Mouse (Mus musculus): Measurements from ENCODE around the gene Glo1. TPM values are rescaled to one million over a fixed set of nuclear protein-coding genes. Genes with fewer than 3 reads are reported as not detected.

Gene Glo1
- polyA plus RNA-seq, 2 experiments = 87.9 to 214 TPM

GRCm38 (mm10) chr17:30616203-30616602 lies 10.5 kb downstream of the Glo1 start:
- no peaks in the 10 kb centered on the region for H3K27me3 ChIP-seq (ENCODE audit: control insufficient read depth, insufficient read depth, low read length)
- DNase-seq (ENCODE audit: low spot score) = no peak
- H3K4me3 ChIP-seq (replicated peaks; ENCODE audit: low read length) = no peak overlapping the region
- peaks cover 7% of the 10 kb centered on the region for H3K4me1 ChIP-seq (ENCODE audit: control insufficient read depth, insufficient read depth, low read length)
- H3K9me3 ChIP-seq (ENCODE audit: control insufficient read depth, low read length) = no peaks in the 10 kb centered on the region
- H3K36me3 ChIP-seq (ENCODE audit: control insufficient read depth, insufficient read depth, low read length) = no peaks in the 10 kb centered on the region
- 88% methylated on average over 5 of the region's 5 CpGs for WGBS
- H3K4me2 ChIP-seq (replicated peaks; ENCODE audit: low read depth, low read length, severe bottlenecking) = no peak overlapping the region
- no peak overlapping the region for H3K9ac ChIP-seq (ENCODE audit: low read depth, low read length, severe bottlenecking)
- TF ChIP-seq POLR2A (IDR thresholded peaks at IDR 0.05; ENCODE audit: borderline replicate concordance, extremely low read depth, insufficient read depth, insufficient read length) = no peak
- ATAC-seq (ENCODE audit: low FRiP score, low read depth) = no peak
- H3K27ac ChIP-seq (replicated peaks; ENCODE audit: low read depth, low read length) = no peak overlapping the region

DNA sequence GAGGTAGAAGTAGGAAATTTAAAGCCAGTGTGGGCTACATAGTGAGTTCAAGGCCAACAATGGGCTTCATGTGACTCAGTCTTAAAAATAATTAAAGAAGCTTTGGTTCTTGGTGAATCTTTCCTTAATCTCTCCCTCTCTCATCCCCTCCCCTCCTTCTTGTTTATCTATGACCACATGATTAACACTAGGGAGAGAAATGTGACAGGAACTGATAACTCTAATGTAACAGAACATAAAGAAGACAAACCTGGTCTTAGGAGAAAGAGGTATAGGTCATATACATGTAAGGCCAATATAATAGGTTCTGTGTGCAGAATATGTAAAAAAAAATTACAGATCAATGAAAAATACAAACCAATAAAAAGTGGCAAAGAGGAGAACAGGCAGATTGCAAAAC lies 13.3 kb downstream of the Glo1 start:
- Histone ChIP-seq H3K4me1 (ENCODE audit: control insufficient read depth, insufficient read depth, low read length) (peaks cover 18% of the 10 kb centered on the region), H3K27ac (replicated peaks; ENCODE audit: low read depth, low read length) (no peak overlapping the region), H3K4me2 (replicated peaks; ENCODE audit: low read depth, low read length, severe bottlenecking) (no peak overlapping the region), H3K9me3 (ENCODE audit: control insufficient read depth, low read length) (no peaks in the 10 kb centered on the region), H3K9ac (ENCODE audit: low read depth, low read length, severe bottlenecking) (no peak overlapping the region), H3K36me3 (ENCODE audit: control insufficient read depth, insufficient read depth, low read length) (no peaks in the 10 kb centered on the region), H3K27me3 (ENCODE audit: control insufficient read depth, insufficient read depth, low read length) (no peaks in the 10 kb centered on the region), H3K4me3 (replicated peaks; ENCODE audit: low read length) (no peak overlapping the region)
- TF ChIP-seq POLR2A (IDR thresholded peaks at IDR 0.05; ENCODE audit: borderline replicate concordance, extremely low read depth, insufficient read depth, insufficient read length) = no peak
- ATAC-seq (ENCODE audit: low FRiP score, low read depth) = no peak
- no peak for DNase-seq (ENCODE audit: low spot score)

GRCm38 (mm10) chr17:30612075-30612859 lies 14.4 kb downstream of the Glo1 start:
- Histone ChIP-seq H3K27me3 (ENCODE audit: control insufficient read depth, insufficient read depth, low read length) (no peaks in the 10 kb centered on the region), H3K36me3 (ENCODE audit: control insufficient read depth, insufficient read depth, low read length) (no peaks in the 10 kb centered on the region), H3K27ac (replicated peaks; ENCODE audit: low read depth, low read length) (peak overlapping the region; percentile 79)

GRCm38 (mm10) chr17:30611221-30612074 lies 15.2 kb downstream of the Glo1 start:
- DNase-seq (ENCODE audit: low spot score) (no peak), ATAC-seq (ENCODE audit: low FRiP score, low read depth) (no peak)
- WGBS = 20% methylated on average over 18 of the region's 18 CpGs
- H3K4me2 ChIP-seq (replicated peaks; ENCODE audit: low read depth, low read length, severe bottlenecking) = peak overlapping the region; percentile 61
- peak overlapping the region; percentile 71 for H3K4me3 ChIP-seq (replicated peaks; ENCODE audit: low read length)
- peak overlapping the region; percentile 79 for H3K27ac ChIP-seq (replicated peaks; ENCODE audit: low read depth, low read length)
- no peaks in the 10 kb centered on the region for H3K9me3 ChIP-seq (ENCODE audit: control insufficient read depth, low read length)
- H3K36me3 ChIP-seq (ENCODE audit: control insufficient read depth, insufficient read depth, low read length) = no peaks in the 10 kb centered on the region
- H3K27me3 ChIP-seq (ENCODE audit: control insufficient read depth, insufficient read depth, low read length) = no peaks in the 10 kb centered on the region
- peaks cover 25% of the 10 kb centered on the region for H3K4me1 ChIP-seq (ENCODE audit: control insufficient read depth, insufficient read depth, low read length)
- H3K9ac ChIP-seq (ENCODE audit: low read depth, low read length, severe bottlenecking) = peak overlapping the region; percentile 82
- TF ChIP-seq POLR2A (IDR thresholded peaks at IDR 0.05; ENCODE audit: borderline replicate concordance, extremely low read depth, insufficient read depth, insufficient read length) = no peak

More at GRCm38 (mm10) chr17:30612075-30612859, 14.4 kb downstream of the Glo1 start:
- WGBS = under 1% methylated on average over 33 of the region's 34 CpGs
- Histone ChIP-seq H3K4me2 (replicated peaks; ENCODE audit: low read depth, low read length, severe bottlenecking) (peak overlapping the region; percentile 61), H3K9ac (ENCODE audit: low read depth, low read length, severe bottlenecking) (peak overlapping the region; percentile 82), H3K9me3 (ENCODE audit: control insufficient read depth, low read length) (no peaks in the 10 kb centered on the region), H3K4me3 (replicated peaks; ENCODE audit: low read length) (peak overlapping the region; percentile 71), H3K4me1 (ENCODE audit: control insufficient read depth, insufficient read depth, low read length) (peaks cover 25% of the 10 kb centered on the region)
- DNase-seq (ENCODE audit: low spot score) = peak; percentile 97
- peak; percentile 61; the same call in 1 of the 2 replicates for TF ChIP-seq POLR2A (IDR thresholded peaks at IDR 0.05; ENCODE audit: borderline replicate concordance, extremely low read depth, insufficient read depth, insufficient read length)
- ATAC-seq (ENCODE audit: low FRiP score, low read depth) = peak; percentile 99

GRCm38 (mm10) chr17:30610739-30611138 lies 15.9 kb downstream of the Glo1 start:
- no peaks in the 10 kb centered on the region for H3K36me3 ChIP-seq (ENCODE audit: control insufficient read depth, insufficient read depth, low read length)
- no peak overlapping the region for H3K4me3 ChIP-seq (replicated peaks; ENCODE audit: low read length)
- H3K27me3 ChIP-seq (ENCODE audit: control insufficient read depth, insufficient read depth, low read length) = no peaks in the 10 kb centered on the region
- DNase-seq (ENCODE audit: low spot score) = no peak
- H3K9me3 ChIP-seq (ENCODE audit: control insufficient read depth, low read length) = no peaks in the 10 kb centered on the region
- WGBS = 86% methylated on average over 1 of the region's 1 CpGs
- TF ChIP-seq POLR2A (IDR thresholded peaks at IDR 0.05; ENCODE audit: borderline replicate concordance, extremely low read depth, insufficient read depth, insufficient read length) = no peak
- no peak overlapping the region for H3K9ac ChIP-seq (ENCODE audit: low read depth, low read length, severe bottlenecking)
- ATAC-seq (ENCODE audit: low FRiP score, low read depth) = no peak
- peaks cover 25% of the 10 kb centered on the region for H3K4me1 ChIP-seq (ENCODE audit: control insufficient read depth, insufficient read depth, low read length)
- H3K27ac ChIP-seq (replicated peaks; ENCODE audit: low read depth, low read length) = no peak overlapping the region
- no peak overlapping the region for H3K4me2 ChIP-seq (replicated peaks; ENCODE audit: low read depth, low read length, severe bottlenecking)

Measured in limb, embryonic 14.5 days (tissue).